Mouse (Mus musculus) ES-E14 (cell line): ENCODE data around the gene Slc35e2. TPM values are rescaled to one million over a fixed set of nuclear protein-coding genes. Genes with fewer than 3 reads are reported as not detected.
A peak's percentile ranks its signal among the peaks of the same experiment; 100 is the strongest.

Source experiments
- DNase-seq: peaks from one replicate; pipeline ENCODE4 v3.0.0-alpha.2; 2013; ENCODE audit warnings: low read depth, low spot score
- H3K27ac ChIP-seq: 2 replicates; pipeline ENCODE4 v1.5.1; 2012; ENCODE audit warnings: low read depth, mild to moderate bottlenecking, low read length, moderate library complexity, mixed read lengths; ENCODE audit not compliant: poor library complexity, insufficient read depth, severe bottlenecking
- H3K36me3 ChIP-seq: 2 replicates; pipeline ENCODE4 v1.6.1; 2012; ENCODE audit warnings: mild to moderate bottlenecking, low read length, moderate library complexity, mixed read lengths; ENCODE audit not compliant: control insufficient read depth, poor library complexity, insufficient read depth, severe bottlenecking
- H3K4me1 ChIP-seq, 2 experiments: fragments of 150-350 bp in 1 of 2; sonication (generic) in 1 of 2; 2 replicates each; pipeline ENCODE4 v1.6.1; 2012; ENCODE audit warnings: low read length in 2 of 2, mild to moderate bottlenecking in 1 of 2, mixed read lengths in 1 of 2; ENCODE audit not compliant: control insufficient read depth in 2 of 2, insufficient read depth in 2 of 2, poor library complexity in 1 of 2
- H3K4me3 ChIP-seq, 2 experiments: fragments of 150-350 bp in 1 of 2; sonication (generic) in 1 of 2; 2 replicates each; pipeline ENCODE4 v1.5.1; 2012; ENCODE audit warnings: low read length in 2 of 2, low read depth in 1 of 2, mild to moderate bottlenecking in 1 of 2, mixed read lengths in 1 of 2; ENCODE audit not compliant: insufficient read depth in 1 of 2, poor library complexity in 1 of 2, severe bottlenecking in 1 of 2
- H3K9ac ChIP-seq: 2 replicates; pipeline ENCODE4 v1.6.1; 2012; ENCODE audit warnings: low read depth, mild to moderate bottlenecking, low read length, mixed read lengths; ENCODE audit not compliant: poor library complexity, insufficient read depth, severe bottlenecking
- H3K9me3 ChIP-seq: fragments of 150-350 bp; sonication (generic); 2 replicates; pipeline ENCODE4 v1.6.1; 2012; ENCODE audit warnings: low read depth, mild to moderate bottlenecking, low read length; ENCODE audit not compliant: control insufficient read depth, insufficient read depth
- CHD2 ChIP-seq: IDR thresholded peaks from 2 replicates; pipeline ENCODE4 v1.6.1; 2014; ENCODE audit warnings: mild to moderate bottlenecking, low read depth, low read length, inconsistent platforms
- HCFC1 ChIP-seq: IDR thresholded peaks from 2 replicates; pipeline ENCODE4 v1.6.1; 2012; ENCODE audit warnings: low read length, inconsistent platforms, borderline replicate concordance; ENCODE audit not compliant: insufficient read depth
- MAFK ChIP-seq: IDR thresholded peaks from 2 replicates; pipeline ENCODE4 v1.6.1; 2014; ENCODE audit warnings: mild to moderate bottlenecking, low read depth, low read length, inconsistent platforms; ENCODE audit not compliant: insufficient read depth
- ZC3H11A ChIP-seq: IDR thresholded peaks from 2 replicates; pipeline ENCODE4 v1.6.1; 2012; ENCODE audit warnings: low read depth, mild to moderate bottlenecking, inconsistent platforms, low read length, borderline replicate concordance
- ZNF384 ChIP-seq: IDR thresholded peaks from 2 replicates; pipeline ENCODE4 v1.6.1; 2012; ENCODE audit warnings: low read depth, low read length, inconsistent platforms
- in situ Hi-C, 2 experiments: fragments of 600-800 bp; cut with MboI; formaldehyde crosslinking; loops; one replicate each; pipeline ENCODE4 v1.15.1; 2025; ENCODE audit warnings: low sequenced_read_pairs in 2 of 2, inconsistent platforms in 1 of 2; ENCODE audit not compliant: unreplicated experiment in 2 of 2
- total RNA-seq: library from RNA; depleted of rRNA; stranded (reverse); fragments of 300-350 nt; gene quantifications from 2 replicates; pipeline ENCODE4 v1.2.3, GENCODE M21; 2012

The Slc35e2 gene
- total RNA-seq, 1 experiment, result 25.5 TPM

DNA sequence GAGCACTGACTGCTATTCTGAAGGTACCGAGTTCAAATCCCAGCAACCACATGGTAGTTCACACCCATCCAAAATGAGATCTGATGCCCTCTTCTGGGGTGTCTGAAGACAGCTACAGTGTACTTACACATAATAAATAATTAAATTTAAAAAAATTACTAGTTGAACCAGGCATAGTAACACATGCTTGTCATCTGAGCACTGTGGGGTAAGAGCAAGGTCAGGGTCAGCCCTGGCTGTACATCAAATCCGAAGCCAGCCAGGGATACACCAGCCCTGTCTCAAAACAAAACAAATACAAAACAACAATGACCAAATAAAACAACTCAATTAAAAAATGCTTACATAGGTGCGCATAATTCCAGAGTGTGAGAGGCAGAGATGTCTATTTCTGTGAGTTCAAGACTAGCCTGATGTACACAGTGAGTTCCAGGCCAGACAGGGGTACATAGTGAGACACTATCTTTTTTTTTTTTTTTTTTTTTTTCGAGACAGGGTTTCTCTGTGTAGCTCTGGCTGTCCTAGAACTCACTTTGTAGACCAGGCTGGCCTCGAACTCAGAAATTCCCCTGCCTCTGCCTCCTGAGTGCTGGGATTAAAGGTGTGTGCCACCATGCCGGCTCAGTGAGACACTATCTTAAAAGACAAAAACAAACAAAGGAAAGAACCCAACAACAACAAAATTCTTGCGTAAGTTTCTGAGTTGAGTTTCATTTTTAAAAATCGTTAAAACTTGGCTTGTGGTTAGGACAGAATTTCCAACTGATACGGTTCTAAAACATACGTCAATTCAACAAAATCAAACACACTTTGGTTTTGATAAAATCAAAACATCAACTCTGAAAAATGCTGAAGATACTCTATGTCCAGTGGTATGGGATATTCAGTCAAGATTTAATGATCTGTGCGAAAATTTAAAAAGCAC is 1.1 kb upstream of the Slc35e2 start:
- no peaks in the 10 kb centered on the region for H3K9me3 ChIP-seq
- peaks cover 0 to 4% of the 10 kb centered on the region in 2 experiments; a peak in 1 of 4 replicates for H3K4me1 ChIP-seq
- peak overlapping the region; percentile 80; the same call in 1 of the 2 replicates for H3K27ac ChIP-seq
- H3K9ac ChIP-seq, result no peak overlapping the region; the same call in 1 of the 2 replicates
- peak overlapping the region; percentile 56 to 65 for H3K4me3 ChIP-seq
- in situ Hi-C loops, result no loop called here
- no peak for DNase-seq
- peaks cover 7% of the 10 kb centered on the region; the same call in 1 of the 2 replicates for H3K36me3 ChIP-seq
- TF ChIP-seq ZNF384 (peak; percentile 60; the same call in 1 of the 2 replicates), ZC3H11A (no peak)

- no peak for TF ChIP-seq HCFC1
- no peak for TF ChIP-seq ZC3H11A
- TF ChIP-seq ZNF384, result no peak
- no peak for TF ChIP-seq MAFK
- TF ChIP-seq CHD2, result no peak
- no peaks in the 10 kb centered on the region for H3K9me3 ChIP-seq
- DNase-seq, result no peak
- H3K36me3 ChIP-seq, result peaks cover 9% of the 10 kb centered on the region; the same call in 1 of the 2 replicates
- peaks cover 0 to 4% of the 10 kb centered on the region in 2 experiments; a peak in 1 of 4 replicates for H3K4me1 ChIP-seq
- in situ Hi-C loops, result no loop called here
- H3K9ac ChIP-seq, result peak overlapping the region; percentile 99
- peak overlapping the region; percentile 97 for H3K27ac ChIP-seq
- H3K4me3 ChIP-seq, result peak overlapping the region; percentile 65 to 87
Measured at GRCm38 (mm10) chr4:155601997-155602456, 811 bp downstream of the Slc35e2 start.

- H3K36me3 ChIP-seq, result peaks cover 9% of the 10 kb centered on the region; the same call in 1 of the 2 replicates
- no peak for DNase-seq
- no peaks in the 10 kb centered on the region for H3K9me3 ChIP-seq
- in situ Hi-C loops, result no loop called here
- H3K27ac ChIP-seq, result no peak overlapping the region
- TF ChIP-seq CHD2, result no peak
- no peak for TF ChIP-seq ZC3H11A
- TF ChIP-seq HCFC1, result no peak
- no peak for TF ChIP-seq MAFK
- TF ChIP-seq ZNF384, result no peak
- peak overlapping the region; percentile 65 to 87; a peak in 2 of 4 replicates for H3K4me3 ChIP-seq
- H3K4me1 ChIP-seq, result peaks cover 0 to 4% of the 10 kb centered on the region in 2 experiments; a peak in 1 of 4 replicates
- no peak overlapping the region; the same call in 1 of the 2 replicates for H3K9ac ChIP-seq
Measured at GRCm38 (mm10) chr4:155602753-155603152, 1.5 kb downstream of the Slc35e2 start.

DNA sequence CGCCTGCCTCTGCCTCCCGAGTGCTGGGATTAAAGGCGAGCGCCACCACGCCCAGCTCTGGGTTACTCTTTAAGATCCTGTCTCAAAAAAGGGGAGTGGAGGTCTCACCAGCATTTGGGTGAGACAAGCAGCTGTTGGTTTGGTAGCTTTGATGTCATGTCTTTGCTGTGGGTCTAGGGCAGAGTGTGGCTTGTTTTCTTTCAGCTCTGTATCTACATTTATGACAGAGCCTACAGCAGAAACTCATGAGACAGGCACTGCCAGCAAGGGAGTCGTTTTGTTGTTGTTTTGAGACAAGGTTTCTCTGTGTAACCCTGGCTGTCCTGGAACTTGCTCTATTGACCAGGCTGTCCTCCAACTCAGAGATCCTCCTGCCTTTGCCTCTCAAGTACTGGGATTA is 2.6 kb downstream of the Slc35e2 start:
- no peak for DNase-seq
- H3K4me3 ChIP-seq, result no peak overlapping the region
- H3K9me3 ChIP-seq, result no peaks in the 10 kb centered on the region
- H3K27ac ChIP-seq, result no peak overlapping the region
- TF ChIP-seq HCFC1 (no peak), ZC3H11A (no peak), MAFK (no peak), ZNF384 (no peak), CHD2 (no peak)
- peaks cover 9% of the 10 kb centered on the region; the same call in 1 of the 2 replicates for H3K36me3 ChIP-seq
- H3K4me1 ChIP-seq, result no peaks in the 10 kb centered on the region
- in situ Hi-C loops, result no loop called here
- H3K9ac ChIP-seq, result no peak overlapping the region

GRCm38 (mm10) chr4:155605132-155605531 is 3.9 kb downstream of the Slc35e2 start:
- H3K27ac ChIP-seq, result no peak overlapping the region
- no peak overlapping the region for H3K9ac ChIP-seq
- H3K9me3 ChIP-seq, result no peaks in the 10 kb centered on the region
- no peak overlapping the region for H3K4me3 ChIP-seq
- no peaks in the 10 kb centered on the region for H3K4me1 ChIP-seq
- no peak for DNase-seq
- in situ Hi-C loops, result no loop called here
- TF ChIP-seq HCFC1 (no peak), MAFK (no peak)
- peaks cover 13% of the 10 kb centered on the region for H3K36me3 ChIP-seq
